Mouse (Mus musculus): ENCODE measurements around the gene 4930544D05Rik.

- TF ChIP-seq CTCF (IDR thresholded peaks at IDR 0.05; ENCODE audit: low read depth, low read length) (no peak), EP300 (IDR thresholded peaks at IDR 0.05; ENCODE audit: insufficient read depth, low read depth, low read length) (no peak; the same call in 1 of the 2 replicates)
Measured at GRCm38 (mm10) chr11:70656456-70656927, 40.8 kb downstream of the 4930544D05Rik start.

All from ES-Bruce4 (cell line).